In the genomic region with DNA sequence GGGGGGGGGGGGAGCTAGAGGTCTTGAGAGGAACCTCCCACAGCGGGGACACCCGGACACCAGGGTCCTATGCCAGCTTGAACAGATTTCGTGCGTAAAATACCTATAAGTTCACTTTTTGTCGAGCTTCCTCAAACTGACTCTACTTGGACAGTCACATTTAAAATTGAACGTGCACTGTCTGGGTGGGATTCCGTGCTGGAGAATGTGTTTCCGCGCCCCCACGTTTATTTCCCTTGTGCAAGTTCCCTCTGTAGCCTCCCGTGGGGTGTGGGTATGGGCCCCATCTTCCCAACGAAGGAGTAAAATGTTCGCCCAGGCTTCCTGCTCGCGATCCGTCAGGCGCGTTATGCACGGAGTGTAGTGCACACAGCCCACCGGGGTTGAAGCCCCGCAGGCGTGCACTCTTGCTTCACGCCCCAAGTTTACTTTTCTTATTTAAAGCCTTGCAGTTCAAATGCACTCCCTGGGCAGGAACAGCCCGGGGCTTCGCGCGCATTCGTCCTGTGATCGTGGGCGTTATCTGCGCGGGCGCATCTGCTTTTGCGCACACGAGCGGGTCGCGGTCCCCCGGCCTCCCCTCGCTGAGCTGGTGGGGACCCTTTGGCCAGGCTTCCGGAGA, we compare ENCODE assay signal across 8 mouse cellular contexts.
DNase-seq lines count a peak whose midpoint lies in the region; ATAC-seq and TF ChIP-seq lines count a peak whose summit lies in the region.

No protein-coding gene starts in this region.

- TF ChIP-seq CTCF in bone marrow macrophage, adult 2 months (IDR thresholded peaks at IDR 0.05; ENCODE audit: low read depth, low read length): no peak

- H3K27me3 ChIP-seq in heart, embryonic 10.5 days (ENCODE audit: insufficient read depth, poor library complexity, severe bottlenecking): peaks cover 10% of the 10 kb centered on the region
- peaks cover 15% of the 10 kb centered on the region for H3K27me3 ChIP-seq in hindbrain, embryonic 14.5 days (ENCODE audit: control insufficient read depth, insufficient read depth, low read length)
- peaks cover 16% of the 10 kb centered on the region for H3K27me3 ChIP-seq in midbrain, embryonic 12.5 days

- no peak for ATAC-seq in hindbrain, embryonic 14.5 days (ENCODE audit: low FRiP score)
- no peak for ATAC-seq in midbrain, embryonic 12.5 days (ENCODE audit: low FRiP score, low read depth)

- peak overlapping the region; percentile 17 for H3K9ac ChIP-seq in hindbrain, embryonic 14.5 days
- H3K9ac ChIP-seq in midbrain, embryonic 12.5 days (replicated peaks): peak overlapping the region; percentile 49; the same call in 1 of the 2 replicates

- no peak for DNase-seq in heart, embryonic 10.5 days (ENCODE audit: low spot score)
- DNase-seq in heart, postnatal 4 days: no peak
- no peak for DNase-seq in hindbrain, embryonic 14.5 days (ENCODE audit: low spot score)
- DNase-seq in right cerebral cortex, postnatal 36 days (ENCODE audit: low spot score in 2 of 2): no peak
- DNase-seq in left cerebral cortex, postnatal 36 days (ENCODE audit: low spot score in 2 of 2): no peak
- DNase-seq in cerebellum, postnatal 4 days (ENCODE audit: low spot score in 2 of 2): no peak

- WGBS in heart, embryonic 10.5 days: under 1% methylated on average over 41 of the region's 41 CpGs
- WGBS in hindbrain, embryonic 14.5 days: under 1% methylated on average over 41 of the region's 41 CpGs
- 0% methylated on average over 41 of the region's 41 CpGs for WGBS in midbrain, embryonic 12.5 days

- no peak for TF ChIP-seq POLR2A in bone marrow macrophage, adult 2 months (IDR thresholded peaks at IDR 0.05; ENCODE audit: borderline replicate concordance, low read depth, low read length)

- intact Hi-C loops in left cerebral cortex, postnatal 36 days (cut with DNase I): no loop called here

- peak overlapping the region; percentile 59 for H3K4me3 ChIP-seq in heart, embryonic 10.5 days
- H3K4me3 ChIP-seq in bone marrow macrophage, adult 2 months (ENCODE audit: insufficient read depth, low read length): peak overlapping the region; percentile 72
- peak overlapping the region; percentile 42 for H3K4me3 ChIP-seq in hindbrain, embryonic 14.5 days (replicated peaks; ENCODE audit: low read length)
- H3K4me3 ChIP-seq in midbrain, embryonic 12.5 days: peak overlapping the region; percentile 49

- H3K9me3 ChIP-seq in heart, embryonic 10.5 days: no peaks in the 10 kb centered on the region
- H3K9me3 ChIP-seq in hindbrain, embryonic 14.5 days (ENCODE audit: control insufficient read depth, low read length): no peaks in the 10 kb centered on the region
- H3K9me3 ChIP-seq in midbrain, embryonic 12.5 days: no peaks in the 10 kb centered on the region

- H3K27ac ChIP-seq in heart, embryonic 10.5 days: no peak overlapping the region
- no peak overlapping the region for H3K27ac ChIP-seq in bone marrow macrophage, adult 2 months (ENCODE audit: insufficient read depth, low read depth, low read length)
- H3K27ac ChIP-seq in hindbrain, embryonic 14.5 days: no peak overlapping the region
- no peak overlapping the region for H3K27ac ChIP-seq in midbrain, embryonic 12.5 days (replicated peaks)

- no peaks in the 10 kb centered on the region for H3K36me3 ChIP-seq in heart, embryonic 10.5 days
- no peaks in the 10 kb centered on the region for H3K36me3 ChIP-seq in hindbrain, embryonic 14.5 days (replicated peaks; ENCODE audit: control insufficient read depth, insufficient read depth)
- H3K36me3 ChIP-seq in midbrain, embryonic 12.5 days: no peaks in the 10 kb centered on the region

- peaks cover 4% of the 10 kb centered on the region; the same call in 1 of the 2 replicates for H3K4me1 ChIP-seq in heart, embryonic 10.5 days
- no peaks in the 10 kb centered on the region; the same call in 1 of the 2 replicates for H3K4me1 ChIP-seq in bone marrow macrophage, adult 2 months (ENCODE audit: control insufficient read depth, insufficient read depth, low read length)
- H3K4me1 ChIP-seq in hindbrain, embryonic 14.5 days (replicated peaks; ENCODE audit: control insufficient read depth, insufficient read depth, low read length): peaks cover 3% of the 10 kb centered on the region; the same call in 1 of the 2 replicates
- peaks cover 12% of the 10 kb centered on the region for H3K4me1 ChIP-seq in midbrain, embryonic 12.5 days

- H3K4me2 ChIP-seq in hindbrain, embryonic 14.5 days (replicated peaks): peak overlapping the region; percentile 92
- peak overlapping the region; percentile 82 for H3K4me2 ChIP-seq in midbrain, embryonic 12.5 days (replicated peaks)
